Mouse (Mus musculus) activated CD4-positive, CD25-positive, alpha-beta regulatory T cell, adult 9 weeks (primary cell): ENCODE results near the gene Gm20814. TPM values are rescaled to one million over a fixed set of nuclear protein-coding genes. Genes with fewer than 3 reads are reported as not detected.

Experiments
- polyA plus RNA-seq: library from polyadenylated mRNA; unstranded; fragments of 100-300 nt; shearing (Covaris generic); gene quantifications from one replicate; pipeline ENCODE4 v1.2.1, GENCODE M21; 2017

Gm20814 gene
- polyA plus RNA-seq = not detected

DNA sequence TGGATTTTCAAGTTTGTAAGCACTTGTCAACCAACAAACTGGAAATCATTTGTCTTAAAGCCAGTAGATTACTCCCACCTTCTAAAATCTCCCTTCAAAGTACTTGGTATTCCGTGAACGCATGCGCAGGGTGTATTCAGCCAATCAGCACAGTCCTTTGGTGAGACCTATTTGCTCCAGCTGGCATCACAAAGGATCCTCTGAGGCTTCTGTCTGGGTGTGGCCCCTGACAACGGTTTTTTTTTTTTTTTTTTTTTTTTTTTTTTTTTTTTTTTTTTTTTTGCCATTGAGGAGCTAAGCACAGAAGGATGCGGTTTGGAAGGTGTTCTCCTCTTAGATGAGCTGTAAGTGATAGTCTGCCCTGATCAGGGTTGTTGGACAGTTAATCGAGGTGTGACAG lies at the start of gene Gm20814:
Gene Gm20814 (plus strand): TSS at position 301 of the 400 bp plus-strand sequence.

